Mouse (Mus musculus): ENCODE measurements at regions not wholly inside any gene's neighbourhood (a gene's known extent, or its start where the extent isn't known, plus 50 kb on each side); places are given as distances from the start of the nearest gene placed in this dataset.

GRCm38 (mm10) chr1:184503827-184504355 lies 228.5 kb downstream of the Hlx start:
- TF ChIP-seq CTCF (IDR thresholded peaks at IDR 0.05; ENCODE audit: borderline replicate concordance, extremely low read depth, insufficient read depth, insufficient read length) (no peak), POLR2A (IDR thresholded peaks at IDR 0.05; ENCODE audit: borderline replicate concordance, extremely low read depth, insufficient read depth, insufficient read length, poor library complexity, severe bottlenecking) (no peak)

Data from brain, embryonic 14.5 days (tissue).